Mouse (Mus musculus) layer of hippocampus, adult 8-10 months (tissue): ENCODE measurements around the gene Atg4c. TPM values are rescaled to one million over a fixed set of nuclear protein-coding genes. Genes with fewer than 3 reads are reported as not detected.

Experiments used
- DNase-seq, 2 experiments: peaks; one replicate each; pipeline ENCODE4 v3.0.0; 2022; ENCODE audit warnings: low spot score in 2 of 2
- total RNA-seq, 4 experiments: library from RNA; stranded (reverse); gene quantifications; 2 replicates each; pipeline ENCODE4 v1.2.4; 2022

The Atg4c gene
- total RNA-seq, 4 experiments from 2014 or later, result 37.0 to 56.7 (median 41.2) TPM

GRCm38 (mm10) chr4:99263191-99263590 is 69.5 kb downstream of the Atg4c start:
- DNase-seq, result no peak

- no peak for DNase-seq
These were observed 69.9 kb downstream of the Atg4c start for GRCm38 (mm10) chr4:99263663-99264062.

DNA sequence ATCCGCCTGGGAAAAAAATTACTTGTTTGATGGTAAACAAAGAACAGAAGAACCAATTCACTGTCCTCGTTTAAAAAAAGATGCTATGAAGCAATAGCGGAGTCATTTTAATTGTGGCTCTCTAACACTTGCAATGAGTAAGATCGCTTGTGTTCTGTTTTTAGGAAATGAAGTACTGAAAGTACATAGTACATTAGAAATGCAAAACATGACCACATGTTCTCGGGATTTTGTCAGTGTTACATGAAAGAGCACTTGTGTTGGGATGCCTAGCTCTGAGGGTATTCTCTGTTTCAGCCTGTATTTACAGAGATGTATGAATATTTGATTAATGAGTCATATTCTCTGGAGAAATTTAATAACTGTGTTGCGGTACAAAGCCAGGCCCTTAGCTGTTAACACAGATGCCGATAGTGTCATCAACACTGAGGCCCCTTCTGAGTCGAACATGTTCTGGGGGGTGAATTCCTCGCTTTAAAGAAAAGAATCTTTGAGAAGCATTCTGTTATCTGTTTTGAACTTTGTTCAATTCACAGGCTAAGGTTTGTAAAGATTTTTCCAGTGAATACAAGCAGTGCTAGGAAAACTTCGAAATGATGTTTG is 73.2 kb downstream of the Atg4c start:
- no peak for DNase-seq

DNA sequence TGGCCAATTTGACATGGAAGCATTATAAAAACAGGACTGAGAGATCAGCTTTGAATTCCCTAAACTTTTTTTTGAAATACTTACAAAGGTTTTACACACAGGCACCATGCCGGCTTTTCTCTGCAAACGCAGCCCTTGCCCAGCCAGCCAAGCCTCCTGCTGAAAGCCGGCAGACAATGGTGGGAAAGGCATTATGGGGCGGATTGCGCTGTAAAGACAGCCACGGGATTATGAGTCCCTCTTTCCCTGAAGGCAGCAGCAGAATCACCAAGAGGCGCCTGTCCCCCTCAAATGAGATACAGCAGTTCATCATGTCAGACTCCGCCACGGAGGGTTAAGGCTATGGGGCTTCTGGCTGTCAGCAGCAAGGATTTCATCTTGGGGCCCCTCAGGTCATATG is 79.1 kb downstream of the Atg4c start:
- no peak for DNase-seq

DNA sequence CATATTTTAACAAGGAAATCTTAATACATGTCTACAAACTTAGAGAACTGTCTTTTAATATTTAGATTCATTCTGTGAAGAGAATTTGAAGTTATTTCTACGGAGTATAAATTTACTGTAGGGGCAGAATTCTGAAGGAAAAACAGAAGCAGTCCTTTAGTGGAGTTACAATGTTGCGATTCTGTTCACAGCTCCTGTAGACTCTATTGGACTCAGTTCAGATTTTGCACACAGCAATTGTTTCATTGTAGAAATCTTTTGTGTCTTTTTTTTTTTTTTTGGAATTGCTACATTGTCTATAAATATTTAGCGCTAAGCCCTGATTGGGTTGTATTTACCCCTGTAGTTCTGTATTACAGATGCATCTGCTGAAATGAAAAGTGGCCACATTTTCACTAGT is 79.7 kb downstream of the Atg4c start:
- no peak for DNase-seq

DNA sequence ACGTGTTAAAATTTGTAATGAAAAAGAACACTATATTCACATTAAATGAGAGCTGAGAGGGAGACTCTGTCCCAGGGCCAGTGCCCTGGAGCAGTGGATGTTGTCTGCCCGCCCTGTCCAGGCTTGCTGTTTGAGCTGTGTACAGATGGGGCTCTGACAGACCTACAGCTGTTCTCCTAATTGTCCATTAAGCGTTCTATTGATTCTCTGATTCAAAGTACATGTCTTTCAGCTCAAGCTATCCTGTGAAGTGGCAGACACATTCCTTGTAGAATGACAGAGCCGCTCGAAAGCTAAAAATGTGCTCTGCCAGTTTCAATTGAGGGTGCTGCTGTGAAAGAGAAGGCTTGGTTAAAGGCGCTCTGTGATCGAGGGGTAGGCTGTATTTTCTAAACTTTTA is 80.2 kb downstream of the Atg4c start:
- no peak for DNase-seq

DNA sequence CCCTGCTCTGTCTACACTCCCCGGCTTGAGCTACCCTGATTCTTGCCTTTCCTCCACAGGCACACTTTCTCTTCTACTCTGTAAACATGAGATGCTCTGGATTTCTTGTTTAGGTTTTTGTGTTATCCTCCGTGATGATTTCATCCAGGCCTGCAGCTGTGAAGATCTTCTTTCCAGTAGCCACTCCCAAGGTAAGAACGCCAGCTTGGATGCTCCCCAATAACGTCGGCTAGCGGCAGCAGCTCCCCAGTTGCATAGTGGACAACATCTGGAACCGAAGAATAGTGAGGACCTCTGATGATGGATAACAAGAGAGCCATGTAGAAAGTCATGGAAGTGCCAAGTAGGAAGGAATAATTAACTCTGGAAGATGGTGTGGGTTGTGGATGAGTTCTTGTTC is 85.1 kb downstream of the Atg4c start:
- DNase-seq, result no peak

DNA sequence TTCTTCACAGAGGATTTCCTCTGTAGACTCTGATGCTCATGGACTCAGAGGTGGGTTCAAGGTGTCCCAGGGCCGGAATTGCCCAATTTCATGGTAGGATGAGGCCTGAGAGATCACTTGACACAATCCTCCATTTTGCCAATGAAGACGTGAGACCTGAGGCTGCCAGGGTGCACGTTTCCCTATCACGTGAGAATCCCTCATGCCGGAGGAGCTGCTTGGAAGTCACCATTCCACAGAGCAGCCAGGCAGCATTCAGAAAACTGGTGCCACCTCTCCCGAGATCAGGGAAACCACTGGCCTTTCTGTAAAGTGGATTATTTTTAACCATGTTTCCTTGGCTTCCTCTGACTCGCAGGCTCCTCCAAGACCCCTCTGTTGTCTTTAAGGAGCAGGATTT is 88.0 kb downstream of the Atg4c start:
- no peak for DNase-seq

GRCm38 (mm10) chr4:99289286-99289685 is 95.6 kb downstream of the Atg4c start:
- DNase-seq, result no peak

DNA sequence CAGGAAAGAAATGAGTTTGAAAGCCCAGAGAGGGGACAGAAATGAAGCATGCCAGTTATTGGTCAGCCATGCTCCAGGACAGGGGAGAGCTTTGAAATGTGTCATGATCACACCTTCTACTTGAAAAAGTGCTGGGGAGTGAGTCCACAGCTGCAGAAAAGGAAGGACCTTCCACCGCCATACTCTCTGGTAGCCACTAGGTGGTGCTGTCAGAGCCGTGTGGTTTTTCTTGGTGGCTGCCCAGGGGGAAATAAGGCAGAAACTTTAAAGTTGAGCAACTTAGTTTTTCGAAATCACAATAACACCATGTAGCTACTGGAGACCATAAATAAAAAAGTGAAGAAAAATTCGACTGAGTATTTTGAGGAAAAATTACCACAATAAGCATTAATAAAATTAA is 104.9 kb downstream of the Atg4c start:
- DNase-seq, result peak in 1 of 2 experiments; percentile 15

- DNase-seq, result no peak
These were observed 111.1 kb downstream of the Atg4c start for GRCm38 (mm10) chr4:99304793-99305192.

Other genes with a start within 250 kb of the Atg4c start
- under 1 TPM in 2 of 4 experiments, not detected in 2; 0.47 to 0.75 TPM for gene Angptl3, start 163.0 kb upstream of the Atg4c start, total RNA-seq
- gene Dock7, start 73.0 kb upstream of the Atg4c start, total RNA-seq, result 10 to 100 TPM; 39.5 to 42.5 (median 41.3) TPM
- gene Gm12689, start 102.0 kb downstream of the Atg4c start, total RNA-seq, result under 1 TPM; 0.57 to 0.83 (median 0.59) TPM